Mouse (Mus musculus): ENCODE measurements at regions not wholly inside any gene's neighbourhood (a gene's known extent, or its start where the extent isn't known, plus 50 kb on each side); places are given as distances from the start of the nearest gene placed in this dataset.

DNA sequence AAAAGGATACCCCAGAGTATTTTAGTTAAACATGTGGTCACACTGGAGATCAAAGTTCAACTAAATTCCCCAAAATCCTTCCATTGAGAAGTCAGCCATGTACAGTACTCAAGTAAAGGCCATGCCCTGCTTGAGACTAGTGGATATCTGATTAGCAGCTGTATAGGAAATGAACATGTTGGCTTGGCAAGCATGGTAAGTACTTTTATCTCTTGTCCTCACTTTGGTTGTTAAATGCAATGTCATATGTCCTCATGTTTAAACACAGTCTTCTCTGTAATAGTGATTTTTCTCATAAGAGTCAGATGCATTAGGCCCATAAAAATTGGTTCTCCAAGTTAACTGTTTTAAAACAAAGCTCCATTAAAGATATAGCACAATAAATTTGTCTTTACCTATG is 141.1 kb upstream of the Pdgfd start:
- Histone ChIP-seq H3K9ac (no peak overlapping the region), H3K36me3 (replicated peaks) (no peaks in the 10 kb centered on the region), H3K4me3 (replicated peaks) (no peak overlapping the region), H3K27ac (replicated peaks) (no peak overlapping the region), H3K27me3 (no peaks in the 10 kb centered on the region), H3K4me1 (replicated peaks) (no peaks in the 10 kb centered on the region), H3K4me2 (no peak overlapping the region), H3K9me3 (replicated peaks) (no peaks in the 10 kb centered on the region)
- ATAC-seq (ENCODE audit: insufficient read depth): no peak

DNA sequence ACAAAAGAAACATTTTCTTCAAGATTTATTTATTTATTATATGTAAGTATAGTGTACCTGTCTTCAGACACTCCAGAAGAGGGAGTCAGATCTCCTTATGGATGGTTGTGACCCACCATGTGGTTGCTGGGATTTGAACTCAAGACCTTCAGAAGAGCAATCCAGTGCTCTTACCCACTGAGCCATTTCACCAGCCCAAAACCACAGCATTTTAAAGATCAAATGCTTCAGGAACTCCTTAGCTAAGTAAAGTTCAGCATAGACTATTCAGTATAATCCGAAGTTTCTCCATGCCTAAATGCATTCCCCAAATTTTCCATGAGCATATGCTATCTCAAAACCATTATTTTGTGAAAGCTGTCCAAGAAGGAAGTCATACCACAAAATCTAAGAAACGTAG is 102.0 kb upstream of the Pdgfd start:
- Histone ChIP-seq H3K27ac (replicated peaks) (no peak overlapping the region), H3K4me2 (no peak overlapping the region), H3K4me3 (replicated peaks) (no peak overlapping the region), H3K27me3 (no peaks in the 10 kb centered on the region), H3K9ac (no peak overlapping the region), H3K9me3 (replicated peaks) (no peaks in the 10 kb centered on the region), H3K4me1 (replicated peaks) (no peaks in the 10 kb centered on the region), H3K36me3 (replicated peaks) (no peaks in the 10 kb centered on the region)
- no peak for ATAC-seq (ENCODE audit: insufficient read depth)
- 41% methylated on average over 2 of the region's 2 CpGs for WGBS (ENCODE audit: insufficient replicate concordance)

DNA sequence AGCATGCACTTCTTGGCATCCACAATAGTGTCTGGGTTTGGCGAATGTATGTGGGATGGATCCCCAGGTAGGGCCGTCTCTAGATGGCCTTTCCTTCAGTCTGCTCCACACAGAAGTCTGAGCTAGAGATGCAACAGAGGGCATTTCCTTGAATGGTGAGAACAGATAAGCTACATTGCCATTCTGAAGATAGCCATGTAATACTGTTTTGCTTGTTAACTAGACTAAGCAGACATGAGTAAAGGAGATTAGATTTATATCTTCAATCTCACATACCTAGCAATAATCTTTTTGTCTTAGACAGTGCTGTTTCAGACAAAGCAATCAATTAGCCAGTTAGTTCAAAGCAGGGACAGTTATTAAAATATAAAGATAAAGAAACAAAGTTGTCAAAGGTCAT is 100.9 kb upstream of the Pdgfd start:
- no peak overlapping the region for H3K9ac ChIP-seq
- ATAC-seq (ENCODE audit: insufficient read depth): no peak
- WGBS (ENCODE audit: insufficient replicate concordance): 58% methylated on average over 2 of the region's 2 CpGs

GRCm38 (mm10) chr9:6081271-6081670 is 87.1 kb upstream of the Pdgfd start:
- Histone ChIP-seq H3K36me3 (replicated peaks) (no peaks in the 10 kb centered on the region), H3K4me1 (replicated peaks) (no peaks in the 10 kb centered on the region), H3K4me2 (no peak overlapping the region), H3K9me3 (replicated peaks) (no peaks in the 10 kb centered on the region), H3K27ac (replicated peaks) (no peak overlapping the region), H3K4me3 (replicated peaks) (no peak overlapping the region), H3K27me3 (no peaks in the 10 kb centered on the region), H3K9ac (no peak overlapping the region)
- ATAC-seq (ENCODE audit: insufficient read depth): no peak
- WGBS (ENCODE audit: insufficient replicate concordance): 55% methylated on average over 6 of the region's 6 CpGs

More for the DNA sequence above, 100.9 kb upstream of the Pdgfd start:
- no peaks in the 10 kb centered on the region for H3K4me1 ChIP-seq (replicated peaks)
- H3K9me3 ChIP-seq (replicated peaks): no peaks in the 10 kb centered on the region
- no peak overlapping the region for H3K4me3 ChIP-seq (replicated peaks)
- no peaks in the 10 kb centered on the region for H3K36me3 ChIP-seq (replicated peaks)
- H3K27ac ChIP-seq (replicated peaks): no peak overlapping the region
- H3K27me3 ChIP-seq: no peaks in the 10 kb centered on the region
- H3K4me2 ChIP-seq: no peak overlapping the region

GRCm38 (mm10) chr9:6089913-6090312 is 78.5 kb upstream of the Pdgfd start:
- Histone ChIP-seq H3K36me3 (replicated peaks) (no peaks in the 10 kb centered on the region), H3K4me1 (replicated peaks) (no peaks in the 10 kb centered on the region), H3K27ac (replicated peaks) (no peak overlapping the region), H3K4me3 (replicated peaks) (no peak overlapping the region), H3K9ac (no peak overlapping the region), H3K27me3 (no peaks in the 10 kb centered on the region), H3K4me2 (no peak overlapping the region), H3K9me3 (replicated peaks) (no peaks in the 10 kb centered on the region)
- ATAC-seq (ENCODE audit: insufficient read depth): no peak
- WGBS (ENCODE audit: insufficient replicate concordance): 47% methylated on average over 3 of the region's 3 CpGs

- Histone ChIP-seq H3K9ac (no peak overlapping the region), H3K4me1 (replicated peaks) (no peaks in the 10 kb centered on the region), H3K4me3 (replicated peaks) (no peak overlapping the region), H3K27me3 (no peaks in the 10 kb centered on the region), H3K36me3 (replicated peaks) (no peaks in the 10 kb centered on the region), H3K4me2 (no peak overlapping the region), H3K27ac (replicated peaks) (no peak overlapping the region), H3K9me3 (replicated peaks) (no peaks in the 10 kb centered on the region)
- ATAC-seq (ENCODE audit: insufficient read depth): peak; percentile 60; the same call in 1 of the 2 replicates
- 22% methylated on average over 2 of the region's 2 CpGs for WGBS (ENCODE audit: insufficient replicate concordance)
Observed at GRCm38 (mm10) chr9:6090747-6091146, 77.6 kb upstream of the Pdgfd start.

DNA sequence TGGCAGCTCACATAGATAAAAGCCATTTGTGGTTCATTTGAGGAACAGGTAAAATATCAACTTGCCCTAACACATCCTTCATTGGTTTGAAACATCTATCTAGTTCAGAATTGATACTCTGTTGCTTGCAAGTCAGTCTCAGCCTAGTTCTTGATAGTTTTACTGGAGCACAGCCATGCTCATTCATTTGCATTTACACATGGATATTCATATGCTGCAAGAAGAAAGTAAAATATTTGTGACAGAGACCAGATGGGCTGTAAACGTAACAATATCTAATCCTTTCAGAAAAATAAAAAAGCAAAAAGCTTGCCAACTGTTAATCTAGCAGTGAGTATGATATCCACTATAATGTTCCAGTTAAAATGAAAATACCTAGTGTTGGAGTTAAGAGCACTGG is 60.3 kb upstream of the Pdgfd start:
- 50% methylated on average over 1 of the region's 1 CpGs for WGBS (ENCODE audit: insufficient replicate concordance)

More for the DNA sequence above, 60.3 kb upstream of the Pdgfd start:
- H3K36me3 ChIP-seq (replicated peaks): no peaks in the 10 kb centered on the region
- no peaks in the 10 kb centered on the region for H3K9me3 ChIP-seq (replicated peaks)
- no peak overlapping the region for H3K27ac ChIP-seq (replicated peaks)
- ATAC-seq (ENCODE audit: insufficient read depth): no peak
- H3K9ac ChIP-seq: no peak overlapping the region
- no peak overlapping the region for H3K4me2 ChIP-seq
- H3K4me1 ChIP-seq (replicated peaks): no peaks in the 10 kb centered on the region
- H3K4me3 ChIP-seq (replicated peaks): no peak overlapping the region
- H3K27me3 ChIP-seq: no peaks in the 10 kb centered on the region

All from liver, embryonic 15.5 days (tissue).